In genomic region chr15:7129127-7129943, GRCm38 (mm10) we compare ENCODE assay signal across 8 mouse cellular contexts. TPM values are rescaled to one million over a fixed set of nuclear protein-coding genes. Genes with fewer than 3 reads are reported as not detected.
DNase-seq lines count a peak whose midpoint lies in the region; ATAC-seq and TF ChIP-seq lines count a peak whose summit lies in the region.

No protein-coding gene starts in this region.

- peak overlapping the region; percentile 81 for H3K4me3 ChIP-seq in hindbrain, embryonic 12.5 days
- peak overlapping the region; percentile 92 for H3K4me3 ChIP-seq in lung, postnatal 0 days (ENCODE audit: low read depth, low read length)

- peak overlapping the region; percentile 82 for H3K9ac ChIP-seq in hindbrain, embryonic 12.5 days
- H3K9ac ChIP-seq in lung, postnatal 0 days (replicated peaks; ENCODE audit: low read depth) = peak overlapping the region; percentile 76

- peak; percentile 8; the same call in 1 of the 2 replicates for TF ChIP-seq CTCF in lung, postnatal 0 days (IDR thresholded peaks at IDR 0.05)

- no peak for TF ChIP-seq EP300 in lung, postnatal 0 days (IDR thresholded peaks at IDR 0.05)

- ATAC-seq in hindbrain, embryonic 12.5 days (ENCODE audit: low FRiP score) = peak; percentile 94
- peak; percentile 95 for ATAC-seq in lung, postnatal 0 days

- peaks cover 13% of the 10 kb centered on the region for H3K27me3 ChIP-seq in hindbrain, embryonic 12.5 days
- no peaks in the 10 kb centered on the region for H3K27me3 ChIP-seq in lung, postnatal 0 days (replicated peaks; ENCODE audit: insufficient read depth, low read length)

- peak overlapping the region; percentile 88 for H3K4me2 ChIP-seq in hindbrain, embryonic 12.5 days (replicated peaks)
- H3K4me2 ChIP-seq in lung, postnatal 0 days (replicated peaks; ENCODE audit: low read depth, low read length) = peak overlapping the region; percentile 84

- peak; percentile 66 for DNase-seq in ES-CJ7 (ENCODE audit: low read depth, low spot score)
- peak; percentile 86 for DNase-seq in cerebellum, adult 9-10 months
- peak; percentile 52 to 73 for DNase-seq in frontal cortex, postnatal 14 days (ENCODE audit: low spot score in 2 of 2)
- peak; percentile 74 to 86 for DNase-seq in layer of hippocampus, postnatal 25 days (ENCODE audit: extremely low spot score in 1 of 2, low spot score in 1 of 2)
- peak; percentile 92 for DNase-seq in lung, postnatal 0 days (ENCODE audit: low spot score)
- DNase-seq in retina, adult 2 months (ENCODE audit: low read depth, low spot score) = peak; percentile 91
- peak; percentile 53 for DNase-seq in thymus, postnatal 25 days

- WGBS in hindbrain, embryonic 12.5 days = under 1% methylated on average over 85 of the region's 116 CpGs
- WGBS in lung, postnatal 0 days = 1% methylated on average over 60 of the region's 116 CpGs

- peaks cover 12% of the 10 kb centered on the region for H3K4me1 ChIP-seq in hindbrain, embryonic 12.5 days
- H3K4me1 ChIP-seq in lung, postnatal 0 days (ENCODE audit: insufficient read depth, low read depth, low read length) = peaks cover 24% of the 10 kb centered on the region; the same call in 1 of the 2 replicates

- H3K9me3 ChIP-seq in hindbrain, embryonic 12.5 days (replicated peaks) = no peaks in the 10 kb centered on the region
- no peaks in the 10 kb centered on the region for H3K9me3 ChIP-seq in lung, postnatal 0 days (ENCODE audit: low read length)

- peak overlapping the region; percentile 89 for H3K27ac ChIP-seq in hindbrain, embryonic 12.5 days
- H3K27ac ChIP-seq in lung, postnatal 0 days (ENCODE audit: low read length) = peak overlapping the region; percentile 93

- H3K36me3 ChIP-seq in hindbrain, embryonic 12.5 days = no peaks in the 10 kb centered on the region
- H3K36me3 ChIP-seq in lung, postnatal 0 days (ENCODE audit: insufficient read depth, low read length) = no peaks in the 10 kb centered on the region

RNA-seq across cellular contexts. Expression of gene Lifr, which starts 38.9 kb away (rescaled TPM):
- polyA plus RNA-seq in hindbrain, embryonic 12.5 days (2016; fragmentation: Nextera tagmentation; extraction: Ambion mirVana) = 16.5 and 18.3 TPM in 2 replicates
- total RNA-seq in layer of hippocampus, postnatal 25 days (2021) = 10 to 100 TPM; 47.3 to 51.1 TPM
- polyA plus RNA-seq in lung, postnatal 0 days (2015; fragmentation: Nextera tagmentation; extraction: Ambion mirVana) = 29.7 and 35.5 TPM in 2 replicates

Comparison
In these comparisons a context has a peak if more than half of its experiments do, and no peak if none do; other contexts are left out.
1. Peak in every context shown above with its lines: DNase-seq, ATAC-seq, H3K4me3 ChIP-seq and H3K27ac ChIP-seq.